In genomic region chr15:10999832-11000231, GRCm38 (mm10) we compare ENCODE assay signal across 13 mouse cellular contexts. TPM values are rescaled to one million over a fixed set of nuclear protein-coding genes. Genes with fewer than 3 reads are reported as not detected.
DNase-seq lines count a peak whose midpoint lies in the region; ATAC-seq and TF ChIP-seq lines count a peak whose summit lies in the region.
"Had no signal": no experiment of that assay in that cellular context is flagged by ENCODE, and none has a peak within 500 bp of the region (broad histone marks: within the 10 kb centered on the region; RNA-seq: fewer than 3 reads in every experiment).

No protein-coding gene starts in this region.

- no peak overlapping the region for H3K27ac ChIP-seq in embryonic facial prominence, embryonic 11.5 days (replicated peaks; ENCODE audit: low read depth, low read length)
- no peak overlapping the region for H3K27ac ChIP-seq in embryonic facial prominence, embryonic 10.5 days (replicated peaks)
- no peak overlapping the region for H3K27ac ChIP-seq in intestine, embryonic 15.5 days
- no peak overlapping the region for H3K27ac ChIP-seq in intestine, embryonic 16.5 days (ENCODE audit: low read length)
- H3K27ac ChIP-seq in ES-E14 (ENCODE audit: insufficient read depth, low read depth, low read length, poor library complexity, severe bottlenecking): no peak overlapping the region
- no peak overlapping the region for H3K27ac ChIP-seq in hindbrain, embryonic 16.5 days (ENCODE audit: low read depth, low read length)
- no peak overlapping the region for H3K27ac ChIP-seq in left cerebral cortex, adult 2 months
- H3K27ac ChIP-seq: neural tube, embryonic 12.5 days had no signal

- TF ChIP-seq CTCF in left cerebral cortex, adult 2 months (IDR thresholded peaks at IDR 0.05): no peak

- intact Hi-C loops in left cerebral cortex, adult 2 months (cut with DNase I): no loop called here

- H3K4me1 ChIP-seq in embryonic facial prominence, embryonic 11.5 days (ENCODE audit: control insufficient read depth, insufficient read depth, low read length): no peaks in the 10 kb centered on the region
- H3K4me1 ChIP-seq in embryonic facial prominence, embryonic 10.5 days: no peaks in the 10 kb centered on the region
- no peaks in the 10 kb centered on the region for H3K4me1 ChIP-seq in intestine, embryonic 15.5 days (replicated peaks)
- no peaks in the 10 kb centered on the region for H3K4me1 ChIP-seq in intestine, embryonic 16.5 days (ENCODE audit: control insufficient read depth, insufficient read depth, low read length)
- 0 out of 4 replicates have a peak, but pooled peaks cover 0 to 2% of the 10 kb centered on the region in 2 experiments for H3K4me1 ChIP-seq in ES-E14 (ENCODE audit: control insufficient read depth in 2 of 2, insufficient read depth in 2 of 2, low read length in 2 of 2, poor library complexity in 1 of 2)
- H3K4me1 ChIP-seq in hindbrain, embryonic 16.5 days (ENCODE audit: control insufficient read depth, insufficient read depth, low read depth, low read length): no peaks in the 10 kb centered on the region
- H3K4me1 ChIP-seq: neural tube, embryonic 12.5 days had no signal

- peak; percentile 18 for DNase-seq in embryonic facial prominence, embryonic 11.5 days (ENCODE audit: low spot score)
- DNase-seq in embryonic facial prominence, embryonic 10.5 days (ENCODE audit: low spot score): no peak
- DNase-seq in ES-E14 (ENCODE audit: low read depth, low spot score): no peak
- DNase-seq in adrenal gland, postnatal 25 days: no peak
- no peak for DNase-seq in left cerebral cortex, adult 2 months (ENCODE audit: extremely low spot score in 1 of 2, low spot score in 2 of 2)
- DNase-seq: lung, postnatal 4 days had no signal

- in situ Hi-C loops in ES-E14 (cut with MboI; ENCODE audit: low sequenced_read_pairs in 2 of 2, unreplicated experiment in 2 of 2): no loop called here

- no peaks in the 10 kb centered on the region for H3K9me3 ChIP-seq in embryonic facial prominence, embryonic 11.5 days (replicated peaks; ENCODE audit: control insufficient read depth, low read length)
- no peaks in the 10 kb centered on the region for H3K9me3 ChIP-seq in embryonic facial prominence, embryonic 10.5 days
- H3K9me3 ChIP-seq in intestine, embryonic 15.5 days: no peaks in the 10 kb centered on the region
- no peaks in the 10 kb centered on the region for H3K9me3 ChIP-seq in intestine, embryonic 16.5 days (ENCODE audit: control insufficient read depth, low read length)
- H3K9me3 ChIP-seq in ES-E14 (ENCODE audit: control insufficient read depth, insufficient read depth, low read depth, low read length): no peaks in the 10 kb centered on the region
- H3K9me3 ChIP-seq in hindbrain, embryonic 16.5 days (ENCODE audit: control insufficient read depth, low read length): no peaks in the 10 kb centered on the region
- H3K9me3 ChIP-seq: neural tube, embryonic 12.5 days had no signal

- ATAC-seq in embryonic facial prominence, embryonic 11.5 days (replicated peaks; ENCODE audit: insufficient number of reproducible peaks, low FRiP score, low TSS enrichment, low read depth): no peak
- 0 out of 2 replicates have a peak, but pooled peaks have one; percentile 31 for ATAC-seq in intestine, embryonic 15.5 days
- ATAC-seq in intestine, embryonic 16.5 days: no peak
- peak; percentile 84 for ATAC-seq in hindbrain, embryonic 16.5 days
- ATAC-seq: Patski had no signal

- no peaks in the 10 kb centered on the region for H3K36me3 ChIP-seq in embryonic facial prominence, embryonic 11.5 days (replicated peaks; ENCODE audit: control insufficient read depth, insufficient read depth, low read depth, low read length)
- peaks cover 10% of the 10 kb centered on the region for H3K36me3 ChIP-seq in embryonic facial prominence, embryonic 10.5 days (replicated peaks)
- H3K36me3 ChIP-seq in intestine, embryonic 15.5 days: no peaks in the 10 kb centered on the region
- no peaks in the 10 kb centered on the region for H3K36me3 ChIP-seq in intestine, embryonic 16.5 days (ENCODE audit: control insufficient read depth, insufficient read depth, low read length)
- H3K36me3 ChIP-seq in ES-E14 (ENCODE audit: control insufficient read depth, insufficient read depth, low read length, poor library complexity, severe bottlenecking): no peaks in the 10 kb centered on the region
- H3K36me3 ChIP-seq in hindbrain, embryonic 16.5 days (ENCODE audit: control insufficient read depth, insufficient read depth, low read length): no peaks in the 10 kb centered on the region

- H3K4me2 ChIP-seq in embryonic facial prominence, embryonic 11.5 days (ENCODE audit: low read depth, low read length): no peak overlapping the region
- H3K4me2 ChIP-seq in intestine, embryonic 15.5 days (replicated peaks): no peak overlapping the region
- no peak overlapping the region for H3K4me2 ChIP-seq in intestine, embryonic 16.5 days (ENCODE audit: low read depth, low read length)
- peak overlapping the region; percentile 3; the same call in 1 of the 2 replicates for H3K4me2 ChIP-seq in hindbrain, embryonic 16.5 days (ENCODE audit: low read length)
- H3K4me2 ChIP-seq: neural tube, embryonic 12.5 days had no signal

- WGBS in embryonic facial prominence, embryonic 11.5 days: 57% methylated on average over 5 of the region's 5 CpGs
- 52% methylated on average over 5 of the region's 5 CpGs for WGBS in embryonic facial prominence, embryonic 10.5 days
- 54% methylated on average over 5 of the region's 5 CpGs for whole genome bisulfite sequencing in intestine, embryonic 15.5 days
- 64% methylated on average over 5 of the region's 5 CpGs for WGBS in intestine, embryonic 16.5 days
- 59% methylated on average over 5 of the region's 5 CpGs for WGBS in hindbrain, embryonic 16.5 days

- H3K27me3 ChIP-seq in embryonic facial prominence, embryonic 11.5 days (ENCODE audit: control insufficient read depth, insufficient read depth, low read length): no peaks in the 10 kb centered on the region
- no peaks in the 10 kb centered on the region for H3K27me3 ChIP-seq in embryonic facial prominence, embryonic 10.5 days (replicated peaks; ENCODE audit: low read depth, poor library complexity, severe bottlenecking)
- H3K27me3 ChIP-seq in intestine, embryonic 15.5 days (replicated peaks): no peaks in the 10 kb centered on the region
- H3K27me3 ChIP-seq in intestine, embryonic 16.5 days (replicated peaks; ENCODE audit: control insufficient read depth, insufficient read depth, low read length): no peaks in the 10 kb centered on the region
- no peaks in the 10 kb centered on the region for H3K27me3 ChIP-seq in hindbrain, embryonic 16.5 days (replicated peaks; ENCODE audit: control insufficient read depth, insufficient read depth, low read length)
- H3K27me3 ChIP-seq: neural tube, embryonic 12.5 days had no signal

- no peak overlapping the region for H3K4me3 ChIP-seq in embryonic facial prominence, embryonic 11.5 days (ENCODE audit: low read depth, low read length)
- H3K4me3 ChIP-seq in embryonic facial prominence, embryonic 10.5 days: no peak overlapping the region
- no peak overlapping the region for H3K4me3 ChIP-seq in intestine, embryonic 15.5 days (replicated peaks)
- H3K4me3 ChIP-seq in intestine, embryonic 16.5 days (ENCODE audit: low read length): no peak overlapping the region
- H3K4me3 ChIP-seq in ES-E14 (ENCODE audit: insufficient read depth in 1 of 2, low read depth in 1 of 2, low read length in 2 of 2, poor library complexity in 1 of 2, severe bottlenecking in 1 of 2): no peak overlapping the region
- no peak overlapping the region for H3K4me3 ChIP-seq in hindbrain, embryonic 16.5 days (ENCODE audit: low read length)
- no peak overlapping the region; the same call in 1 of the 2 replicates for H3K4me3 ChIP-seq in left cerebral cortex, adult 2 months
- H3K4me3 ChIP-seq: neural tube, embryonic 12.5 days had no signal

- H3K9ac ChIP-seq in embryonic facial prominence, embryonic 11.5 days (replicated peaks; ENCODE audit: low read length): no peak overlapping the region
- H3K9ac ChIP-seq in intestine, embryonic 15.5 days: no peak overlapping the region
- H3K9ac ChIP-seq in intestine, embryonic 16.5 days (ENCODE audit: low read depth, low read length): no peak overlapping the region
- H3K9ac ChIP-seq in ES-E14 (ENCODE audit: insufficient read depth, low read depth, low read length, poor library complexity, severe bottlenecking): no peak overlapping the region
- no peak overlapping the region for H3K9ac ChIP-seq in hindbrain, embryonic 16.5 days (ENCODE audit: low read depth, low read length)
- H3K9ac ChIP-seq: neural tube, embryonic 12.5 days had no signal

RNA-seq across cellular contexts. Expression of gene Slc45a2, which starts 0.7 kb away (rescaled TPM):
- 0.46 and 1.6 TPM in 2 replicates for polyA plus RNA-seq in embryonic facial prominence, embryonic 11.5 days (2014; fragmentation: Nextera tagmentation; extraction: Ambion mirVana)
- 0.06 and 0.39 TPM in 2 replicates for polyA plus RNA-seq in embryonic facial prominence, embryonic 10.5 days (2016; fragmentation: Nextera tagmentation; extraction: Ambion mirVana)
- not detected in 2 replicates for polyA plus RNA-seq in intestine, embryonic 15.5 days (2015; fragmentation: Nextera tagmentation; extraction: Ambion mirVana)
- not detected in 2 replicates for polyA plus RNA-seq in intestine, embryonic 16.5 days (2015; fragmentation: Nextera tagmentation; extraction: Ambion mirVana)
- 0.13 TPM in 1 of 2 replicates, not detected in the other for total RNA-seq in ES-E14 (2012; rRNA removed)
- 0.14 and 0.24 TPM in 2 replicates for polyA plus RNA-seq in hindbrain, embryonic 16.5 days (2015; fragmentation: Nextera tagmentation; extraction: Ambion mirVana)
- not detected in 2 replicates for total RNA-seq in adrenal gland, postnatal 25 days (2021)
- total RNA-seq in left cerebral cortex, adult 2 months (2021): under 1 TPM in 1 of 2 experiments, not detected in 1; 0.19 TPM
- polyA plus RNA-seq: C2C12, Patski had no signal

RNA-seq across cellular contexts. Expression of gene Amacr, which starts 18.3 kb away (rescaled TPM):
- 15.5 and 18.2 TPM in 2 replicates for polyA plus RNA-seq in embryonic facial prominence, embryonic 11.5 days (2014; fragmentation: Nextera tagmentation; extraction: Ambion mirVana)
- polyA plus RNA-seq in embryonic facial prominence, embryonic 10.5 days (2016; fragmentation: Nextera tagmentation; extraction: Ambion mirVana): 14.3 and 14.7 TPM in 2 replicates
- polyA plus RNA-seq in intestine, embryonic 15.5 days (2015; fragmentation: Nextera tagmentation; extraction: Ambion mirVana): 20.6 and 21.6 TPM in 2 replicates
- polyA plus RNA-seq in intestine, embryonic 16.5 days (2015; fragmentation: Nextera tagmentation; extraction: Ambion mirVana): 27.1 and 29.4 TPM in 2 replicates
- total RNA-seq in ES-E14 (2012; rRNA removed): 7.7 and 9.7 TPM in 2 replicates
- polyA plus RNA-seq in hindbrain, embryonic 16.5 days (2015; fragmentation: Nextera tagmentation; extraction: Ambion mirVana): 14.1 and 14.3 TPM in 2 replicates
- 21.1 and 22.2 TPM in 2 replicates for total RNA-seq in adrenal gland, postnatal 25 days (2021)
- total RNA-seq in left cerebral cortex, adult 2 months (2021): 10 to 100 TPM; 11.2 to 11.9 TPM

RNA-seq across cellular contexts. Expression of gene Rxfp3, which starts 38.0 kb away (rescaled TPM):
- 1.3 and 1.7 TPM in 2 replicates for polyA plus RNA-seq in embryonic facial prominence, embryonic 11.5 days (2014; fragmentation: Nextera tagmentation; extraction: Ambion mirVana)
- polyA plus RNA-seq in embryonic facial prominence, embryonic 10.5 days (2016; fragmentation: Nextera tagmentation; extraction: Ambion mirVana): 0.67 and 0.80 TPM in 2 replicates
- polyA plus RNA-seq in intestine, embryonic 15.5 days (2015; fragmentation: Nextera tagmentation; extraction: Ambion mirVana): 0.05 TPM in 1 of 2 replicates, not detected in the other
- not detected in 2 replicates for polyA plus RNA-seq in intestine, embryonic 16.5 days (2015; fragmentation: Nextera tagmentation; extraction: Ambion mirVana)
- 0.13 and 0.16 TPM in 2 replicates for total RNA-seq in ES-E14 (2012; rRNA removed)
- polyA plus RNA-seq in hindbrain, embryonic 16.5 days (2015; fragmentation: Nextera tagmentation; extraction: Ambion mirVana): 6.0 and 6.8 TPM in 2 replicates
- not detected in 2 replicates for total RNA-seq in adrenal gland, postnatal 25 days (2021)
- total RNA-seq in left cerebral cortex, adult 2 months (2021): 1 to 10 TPM; 3.1 to 3.8 TPM
- polyA plus RNA-seq: Patski; testis, adult 2 months had no signal

RNA-seq across cellular contexts. Expression of gene C1qtnf3, which starts 47.7 kb away (rescaled TPM):
- polyA plus RNA-seq in embryonic facial prominence, embryonic 11.5 days (2014; fragmentation: Nextera tagmentation; extraction: Ambion mirVana): 1.2 and 4.0 TPM in 2 replicates
- 0.26 and 0.27 TPM in 2 replicates for polyA plus RNA-seq in embryonic facial prominence, embryonic 10.5 days (2016; fragmentation: Nextera tagmentation; extraction: Ambion mirVana)
- polyA plus RNA-seq in intestine, embryonic 15.5 days (2015; fragmentation: Nextera tagmentation; extraction: Ambion mirVana): 2.2 and 2.6 TPM in 2 replicates
- polyA plus RNA-seq in intestine, embryonic 16.5 days (2015; fragmentation: Nextera tagmentation; extraction: Ambion mirVana): 2.2 and 2.7 TPM in 2 replicates
- total RNA-seq in ES-E14 (2012; rRNA removed): 0.45 TPM in 1 of 2 replicates, not detected in the other
- 1.7 and 8.2 TPM in 2 replicates for polyA plus RNA-seq in hindbrain, embryonic 16.5 days (2015; fragmentation: Nextera tagmentation; extraction: Ambion mirVana)
- 0.57 and 0.73 TPM in 2 replicates for total RNA-seq in adrenal gland, postnatal 25 days (2021)
- total RNA-seq in left cerebral cortex, adult 2 months (2021): under 1 TPM in 1 of 2 experiments, not detected in 1; 0.14 TPM

Comparison
In these comparisons a context has a peak if more than half of its experiments do, and no peak if none do; other contexts are left out.
1. ATAC-seq: peak in intestine, embryonic 15.5 days (single experiment) and hindbrain, embryonic 16.5 days (single experiment); none in embryonic facial prominence, embryonic 11.5 days (single experiment) and intestine, embryonic 16.5 days (single experiment).